Mouse (Mus musculus) right cerebral cortex, postnatal 25 days (tissue): ENCODE results near the gene Cldn34c2.
"Not testable (repeated sequence)": the region's sequence is repeated elsewhere in the genome, so short reads cannot be mapped to it uniquely, and the experiment has no call there.

Experiments used
- DNase-seq: peaks from one replicate; pipeline ENCODE4 v3.0.0; 2022

Gene Cldn34c2

GRCm38 (mm10) chrX:123581400-123581799 lies at the start of gene Cldn34c2:
Gene Cldn34c2, plus strand, starts transcription at chrX:123581700.
- not testable (repeated sequence) for DNase-seq

- not testable (repeated sequence) for DNase-seq
Observed at GRCm38 (mm10) chrX:123551378-123551777, 30.1 kb upstream of the Cldn34c2 start.

GRCm38 (mm10) chrX:123612158-123612828 lies 30.8 kb downstream of the Cldn34c2 start:
- DNase-seq = peak; percentile 2
